Mouse (Mus musculus) pancreas, adult 10 weeks (tissue): ENCODE data around the gene Mxd3. TPM values are rescaled to one million over a fixed set of nuclear protein-coding genes. Genes with fewer than 3 reads are reported as not detected.

Source experiments
- polyA plus RNA-seq: library from polyadenylated mRNA; stranded (reverse); fragments of 350-450 nt; fragmentation: Illumina TruSeq; extraction: RNeasy Lipid Tissue Mini Kit (QIAGEN cat#74804); gene quantifications from one replicate; pipeline ENCODE4 v1.2.3, GENCODE M21; 2015; ENCODE audit warnings: low read depth, low replicate concordance; ENCODE audit not compliant: insufficient read depth

The Mxd3 gene
- polyA plus RNA-seq: not detected

DNA sequence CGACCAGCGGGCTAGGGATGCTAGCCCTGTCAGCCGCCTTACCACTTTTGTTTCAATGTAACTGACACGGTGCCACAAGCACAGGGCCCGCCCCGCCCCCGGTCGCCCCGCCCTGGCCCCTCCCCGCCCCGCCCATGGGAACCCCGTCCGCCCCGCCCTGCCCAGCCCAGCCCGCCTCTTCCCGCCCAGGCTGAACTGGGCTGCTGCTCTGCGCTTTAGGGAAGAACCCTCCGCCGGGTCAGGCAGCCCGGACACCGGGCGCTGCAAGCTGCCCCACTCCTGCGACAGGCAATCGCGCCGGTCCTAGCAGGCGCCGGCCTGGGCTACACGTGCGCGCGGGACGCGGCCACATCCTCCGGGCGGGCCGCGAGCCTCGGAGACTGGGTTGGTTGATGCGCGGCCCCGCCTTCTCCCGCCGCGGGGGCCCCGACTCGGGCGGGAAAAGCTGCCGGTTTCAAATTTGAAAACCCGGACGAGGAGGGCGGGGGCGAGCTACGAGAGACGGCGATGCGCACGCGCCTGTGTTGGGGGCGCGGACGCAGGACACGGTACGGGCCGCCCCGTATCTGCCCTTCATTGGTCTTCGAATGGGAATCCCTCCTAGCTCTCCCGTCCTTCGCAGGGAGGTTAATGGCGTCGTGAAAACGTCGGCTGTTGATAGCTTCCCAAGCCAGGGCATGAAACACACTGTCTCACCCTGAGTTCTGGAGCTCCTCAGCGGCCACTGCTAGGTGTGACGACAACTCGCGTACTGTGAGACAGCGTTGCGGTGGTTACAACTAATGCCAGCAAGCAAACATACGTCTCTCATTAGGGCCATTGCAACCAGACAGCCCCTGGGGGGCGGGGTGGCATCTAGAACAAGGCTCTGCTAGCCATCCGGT lies at the start of gene Mxd3:
Mxd3 (minus strand) TSS at position 141 of the 884 bp plus-strand sequence.

DNA sequence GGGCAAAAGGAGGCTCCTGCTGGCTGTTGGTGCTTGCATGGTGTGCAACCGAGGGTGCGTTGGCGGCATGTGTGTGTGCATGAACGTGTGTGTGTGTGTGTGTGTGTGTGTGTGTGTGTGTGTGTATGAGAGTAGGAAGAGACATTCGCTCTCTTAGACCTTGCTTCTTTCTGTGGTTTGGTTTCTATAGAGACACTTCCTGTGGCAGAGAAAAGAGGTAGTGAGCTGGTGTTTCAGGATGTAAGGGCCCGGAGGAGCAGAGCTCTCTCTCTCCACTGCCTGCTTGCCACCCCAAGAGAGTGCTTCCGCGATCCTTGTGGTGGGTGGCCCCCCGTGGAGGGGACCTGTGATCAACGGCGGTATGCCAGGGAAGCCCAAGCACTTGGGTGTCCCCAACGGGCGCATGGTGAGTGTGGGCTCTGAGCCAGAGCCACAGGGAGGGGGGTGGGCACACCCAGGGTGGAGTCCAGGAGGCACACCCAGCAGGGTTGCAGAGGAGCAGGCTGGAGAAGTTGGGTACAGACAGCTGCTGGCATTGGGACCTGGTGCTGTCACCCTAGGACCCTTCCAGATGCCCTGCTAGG lies 40.0 kb upstream of the Mxd3 start, which contains the start of gene Rgs14:
Rgs14 (plus strand) TSS at position 202 of the 584 bp plus-strand sequence.

DNA sequence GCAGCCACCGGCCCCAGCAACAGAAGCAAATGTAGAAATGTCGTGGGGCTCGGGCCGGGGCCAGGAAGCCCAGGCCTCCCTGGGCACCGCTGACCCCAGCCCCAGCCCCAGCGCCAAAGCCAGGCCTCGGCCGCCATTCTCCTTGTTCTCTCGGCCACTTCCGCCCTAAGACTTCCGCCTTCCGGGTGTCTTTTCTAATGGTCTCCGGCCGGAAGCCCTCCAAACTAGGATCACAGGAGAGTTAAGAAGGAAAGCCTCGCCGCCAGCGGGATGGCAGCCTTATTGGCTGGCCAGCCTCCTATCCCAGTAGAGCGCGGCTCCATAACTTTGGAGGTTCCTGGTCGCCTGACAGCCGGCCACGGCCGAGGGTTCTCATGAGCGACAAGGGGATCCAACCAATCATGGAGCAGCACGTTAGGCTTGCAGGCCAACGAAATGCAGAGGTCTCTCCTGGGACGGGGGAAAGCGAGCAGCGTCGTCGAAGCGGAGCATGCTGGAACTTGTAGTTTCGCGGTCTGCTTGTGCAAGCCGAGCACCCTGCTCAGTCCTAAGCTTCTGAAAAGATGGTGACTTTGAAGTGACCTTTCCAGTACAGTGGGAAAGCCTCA lies 32.9 kb upstream of the Mxd3 start, which contains the start of gene Lman2:
Lman2 (minus strand) TSS at position 331 of the 608 bp plus-strand sequence.

DNA sequence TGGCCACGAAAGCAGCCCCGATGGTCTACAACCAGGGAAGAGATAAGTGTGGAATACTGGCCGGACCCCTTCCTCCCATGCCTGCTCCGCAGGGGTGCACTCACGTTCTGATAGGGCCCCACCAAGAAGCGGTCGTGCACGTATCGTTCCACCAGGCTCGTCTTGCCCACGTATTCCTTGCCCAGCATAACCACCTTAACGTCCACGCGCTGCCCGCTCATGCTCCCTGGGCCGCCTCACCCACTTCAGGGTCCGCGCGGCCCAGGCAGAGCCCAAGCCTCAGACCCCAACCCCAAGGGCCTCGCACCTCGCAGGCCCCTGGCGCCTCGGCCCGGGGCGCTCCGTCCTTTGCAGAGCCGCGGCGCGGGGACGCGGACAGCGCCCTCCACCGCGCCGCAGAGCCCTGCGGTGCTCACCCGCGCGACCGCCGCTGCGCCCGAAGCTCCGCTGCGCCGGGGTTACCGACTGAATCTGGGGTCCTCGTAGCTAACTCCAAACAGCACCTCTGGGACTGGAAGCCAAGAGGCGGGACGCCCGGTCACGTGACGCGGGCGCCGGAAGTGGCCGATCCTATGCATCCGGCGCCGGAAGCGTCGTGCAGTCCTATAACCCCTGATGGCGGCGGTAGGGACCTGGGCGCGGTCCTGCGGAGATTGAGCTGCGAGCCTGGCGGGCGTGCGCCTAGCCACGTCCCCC lies 8.0 kb downstream of the Mxd3 start, which contains the start of gene Rab24:
Rab24 (minus strand) TSS at position 513 of the 696 bp plus-strand sequence.

DNA sequence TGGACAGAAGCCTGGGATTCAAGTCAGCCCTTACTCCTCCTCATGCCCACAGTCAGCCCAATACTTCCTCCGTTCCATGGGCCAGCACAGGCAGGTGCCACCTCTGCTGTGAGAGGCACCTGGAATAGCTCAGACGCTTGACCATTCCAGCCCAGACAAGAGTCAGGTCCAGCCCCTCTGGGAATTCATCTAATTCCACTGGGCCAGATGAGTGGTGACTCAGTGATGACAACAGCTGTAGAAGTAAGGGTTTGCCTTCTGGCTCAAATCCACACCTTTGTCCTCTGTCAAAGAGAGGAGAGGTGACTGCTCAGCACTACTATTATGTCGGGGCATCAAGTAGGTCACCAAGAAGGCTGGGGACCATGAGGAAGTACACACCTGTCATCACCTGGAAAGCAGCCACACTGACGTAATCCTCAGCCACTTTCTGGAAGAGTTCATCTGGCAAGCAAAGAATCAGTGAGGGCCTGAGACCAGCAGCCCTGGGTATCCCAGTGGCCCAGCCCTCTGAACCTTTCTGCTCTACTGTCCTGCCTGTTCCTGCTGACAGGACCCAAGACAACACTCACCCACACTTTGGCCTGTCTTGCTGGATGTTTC lies 9.6 kb downstream of the Mxd3 start, which contains the start of gene Prelid1:
Prelid1 (plus strand) TSS at position 570 of the 603 bp plus-strand sequence.

Other genes starting within 250 kb of the Mxd3 start
- gene Uimc1, start 229.5 kb downstream of the Mxd3 start, polyA plus RNA-seq: 14.4 TPM
- gene Zfp346, start 224.5 kb downstream of the Mxd3 start, polyA plus RNA-seq: 6.0 TPM
- gene Gm17617, start 196.3 kb downstream of the Mxd3 start, polyA plus RNA-seq: not detected
- gene Fgfr4, start 177.2 kb downstream of the Mxd3 start, polyA plus RNA-seq: 2.0 TPM
- gene Nsd1, start 120.0 kb downstream of the Mxd3 start, polyA plus RNA-seq: 11.7 TPM
- gene Prelid1, start 9.3 kb downstream of the Mxd3 start, polyA plus RNA-seq: 54.5 TPM
- gene Rab24, start 7.9 kb downstream of the Mxd3 start, polyA plus RNA-seq: 52.6 TPM
- gene Lman2, start 33.0 kb upstream of the Mxd3 start, polyA plus RNA-seq: 21.4 TPM
- gene Rgs14, start 39.9 kb upstream of the Mxd3 start, polyA plus RNA-seq: 0.44 TPM
- not detected for gene Slc34a1, start 68.4 kb upstream of the Mxd3 start, polyA plus RNA-seq
- gene Pfn3, start 85.4 kb upstream of the Mxd3 start, polyA plus RNA-seq: not detected
- gene F12, start 97.0 kb upstream of the Mxd3 start, polyA plus RNA-seq: not detected
- gene Grk6, start 115.2 kb upstream of the Mxd3 start, polyA plus RNA-seq: 9.0 TPM
- gene Prr7, start 134.4 kb upstream of the Mxd3 start, polyA plus RNA-seq: 0.63 TPM
- gene Dbn1, start 158.3 kb upstream of the Mxd3 start, polyA plus RNA-seq: 5.1 TPM
- gene Pdlim7, start 183.9 kb upstream of the Mxd3 start, polyA plus RNA-seq: 10.5 TPM
- 2.5 TPM for gene Dok3, start 199.5 kb upstream of the Mxd3 start, polyA plus RNA-seq
- 11.5 TPM for gene Ddx41, start 206.8 kb upstream of the Mxd3 start, polyA plus RNA-seq
- 137 TPM for gene Fam193b, start 241.3 kb upstream of the Mxd3 start, polyA plus RNA-seq
- 41.1 TPM for gene Tmed9, start 243.9 kb upstream of the Mxd3 start, polyA plus RNA-seq